Mouse (Mus musculus): ENCODE data around the gene Zfyve9.

DNA sequence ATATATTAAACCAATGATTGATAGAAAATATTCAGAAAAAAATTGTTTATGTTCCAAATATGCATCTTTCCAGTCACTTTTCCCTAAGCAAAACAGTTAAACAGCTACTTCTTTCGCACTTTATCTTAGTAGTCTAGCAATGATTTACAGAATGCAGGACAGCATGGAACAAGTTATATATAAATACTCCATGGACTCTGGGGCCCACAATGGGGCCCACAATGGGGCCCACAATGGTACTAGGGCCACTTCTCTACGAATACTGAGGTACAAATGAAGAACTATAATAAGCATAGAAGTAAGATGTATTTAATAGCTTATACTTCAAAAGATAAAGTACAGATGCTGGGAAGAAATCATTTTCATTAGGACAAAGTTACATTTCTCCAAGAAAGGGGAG is 56.5 kb downstream of the Zfyve9 start:
- TF ChIP-seq CTCF (IDR thresholded peaks at IDR 0.05; ENCODE audit: low read depth, low read length): no peak
- no peak for TF ChIP-seq POLR2A (IDR thresholded peaks at IDR 0.05; ENCODE audit: extremely low read depth, insufficient read depth, low read length)
